25 mouse cellular contexts compared by ENCODE assay signal in the genomic region with DNA sequence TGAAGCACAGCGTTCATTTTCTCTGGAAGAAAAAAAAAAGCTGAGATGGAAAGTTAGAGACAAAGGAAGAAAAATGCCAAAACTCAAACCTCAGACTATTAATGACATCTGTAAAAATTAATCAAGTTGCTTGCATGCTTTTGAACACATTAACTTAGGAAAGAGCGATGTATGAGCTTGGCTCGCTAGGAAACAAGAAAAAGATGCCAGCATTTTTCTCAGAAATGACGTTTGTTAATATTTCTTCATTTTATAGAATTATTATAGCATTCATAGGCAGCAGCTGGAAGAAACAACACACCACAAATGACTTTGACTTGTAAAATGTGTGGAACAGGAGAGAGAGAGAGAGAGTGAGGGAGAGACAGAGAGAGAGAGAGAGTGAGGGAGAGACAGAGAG.
DNase-seq lines count a peak whose midpoint lies in the region; ATAC-seq and TF ChIP-seq lines count a peak whose summit lies in the region.
"Had no signal": no experiment of that assay in that cellular context is flagged by ENCODE, and none has a peak within 500 bp of the region (broad histone marks: within the 10 kb centered on the region; RNA-seq: fewer than 3 reads in every experiment).

No protein-coding gene starts in this region.

- no peaks in the 10 kb centered on the region for H3K9me3 ChIP-seq in lung, embryonic 15.5 days
- H3K9me3 ChIP-seq in embryonic facial prominence, embryonic 10.5 days = no peaks in the 10 kb centered on the region
- no peaks in the 10 kb centered on the region for H3K9me3 ChIP-seq in embryonic facial prominence, embryonic 13.5 days
- no peaks in the 10 kb centered on the region for H3K9me3 ChIP-seq in limb, embryonic 10.5 days (replicated peaks)
- no peaks in the 10 kb centered on the region for H3K9me3 ChIP-seq in heart, embryonic 10.5 days
- H3K9me3 ChIP-seq: forebrain, embryonic 10.5 days; forebrain, embryonic 13.5 days; G1E; intestine, embryonic 15.5 days had no signal

- 47% methylated on average over 4 of the region's 4 CpGs for WGBS in lung, embryonic 15.5 days
- WGBS in lung, adult 2 months = 66% methylated on average over 4 of the region's 4 CpGs
- 74% methylated on average over 4 of the region's 4 CpGs for WGBS in embryonic facial prominence, embryonic 10.5 days
- WGBS in embryonic facial prominence, embryonic 13.5 days = 34% methylated on average over 4 of the region's 4 CpGs
- WGBS in limb, embryonic 10.5 days = 81% methylated on average over 4 of the region's 4 CpGs
- 83% methylated on average over 4 of the region's 4 CpGs for WGBS in heart, embryonic 10.5 days

- DNase-seq in lung, adult 2 months = no peak
- DNase-seq in embryonic facial prominence, embryonic 10.5 days (ENCODE audit: low spot score) = no peak
- DNase-seq in limb, embryonic 10.5 days (ENCODE audit: low spot score) = no peak
- DNase-seq in left cerebral cortex, postnatal 4 days = no peak
- DNase-seq in heart, embryonic 10.5 days (ENCODE audit: low spot score) = no peak
- DNase-seq: adrenal gland, postnatal 14 days; B cell, adult 2 months; cerebellum, adult 11 months; cerebellum, adult 2 months; cerebellum, adult 9-11 months; cerebellum, postnatal 25 days; gastrocnemius, postnatal 36 days; heart, adult 2 months had no signal

- H3K27ac ChIP-seq in lung, embryonic 15.5 days = peak overlapping the region; percentile 20; the same call in 1 of the 2 replicates
- 0 out of 2 replicates have a peak overlapping the region, but pooled peaks have one; percentile 80 for H3K27ac ChIP-seq in embryonic facial prominence, embryonic 10.5 days (replicated peaks)
- H3K27ac ChIP-seq in embryonic facial prominence, embryonic 13.5 days = 0 out of 2 replicates have a peak overlapping the region, but pooled peaks have one; percentile 44
- peak overlapping the region; percentile 46; the same call in 1 of the 2 replicates for H3K27ac ChIP-seq in limb, embryonic 10.5 days
- no peak overlapping the region for H3K27ac ChIP-seq in heart, embryonic 10.5 days
- H3K27ac ChIP-seq: forebrain, embryonic 13.5 days; hindbrain, embryonic 13.5 days; intestine, embryonic 15.5 days had no signal

- no peak overlapping the region for H3K4me2 ChIP-seq in lung, embryonic 15.5 days
- H3K4me2 ChIP-seq in embryonic facial prominence, embryonic 13.5 days = no peak overlapping the region
- H3K4me2 ChIP-seq: forebrain, embryonic 13.5 days; heart, embryonic 11.5 days; hindbrain, embryonic 13.5 days; intestine, embryonic 15.5 days had no signal

- no peak for TF ChIP-seq POLR2A in lung, adult 2 months (IDR thresholded peaks at IDR 0.05; ENCODE audit: borderline replicate concordance, extremely low read depth, low read depth, low read length)

- no peak for ATAC-seq in lung, embryonic 15.5 days (ENCODE audit: borderline replicate concordance, extremely low read depth, low FRiP score, low TSS enrichment)
- no peak for ATAC-seq in embryonic facial prominence, embryonic 13.5 days (ENCODE audit: insufficient number of reproducible peaks, insufficient read depth, low FRiP score, low TSS enrichment, low read depth)
- ATAC-seq: forebrain, embryonic 13.5 days; forebrain, embryonic 16.5 days; hindbrain, embryonic 16.5 days; intestine, embryonic 15.5 days; Patski had no signal

- H3K27me3 ChIP-seq in lung, embryonic 15.5 days = no peaks in the 10 kb centered on the region
- no peaks in the 10 kb centered on the region for H3K27me3 ChIP-seq in embryonic facial prominence, embryonic 10.5 days (replicated peaks; ENCODE audit: low read depth, poor library complexity, severe bottlenecking)
- H3K27me3 ChIP-seq in embryonic facial prominence, embryonic 13.5 days = no peaks in the 10 kb centered on the region
- H3K27me3 ChIP-seq in limb, embryonic 10.5 days (ENCODE audit: low read depth, poor library complexity, severe bottlenecking) = no peaks in the 10 kb centered on the region
- H3K27me3 ChIP-seq in heart, embryonic 10.5 days (ENCODE audit: insufficient read depth, poor library complexity, severe bottlenecking) = no peaks in the 10 kb centered on the region
- H3K27me3 ChIP-seq: CH12.LX; hindbrain, embryonic 13.5 days; intestine, embryonic 15.5 days; Patski had no signal

- H3K4me1 ChIP-seq in lung, embryonic 15.5 days = peaks cover 27% of the 10 kb centered on the region
- H3K4me1 ChIP-seq in lung, adult 2 months (ENCODE audit: control insufficient read depth, insufficient read depth, low read length) = peaks cover 9% of the 10 kb centered on the region
- H3K4me1 ChIP-seq in embryonic facial prominence, embryonic 10.5 days = peaks cover 36% of the 10 kb centered on the region
- peaks cover 51% of the 10 kb centered on the region for H3K4me1 ChIP-seq in embryonic facial prominence, embryonic 13.5 days
- peaks cover 40% of the 10 kb centered on the region for H3K4me1 ChIP-seq in limb, embryonic 10.5 days
- H3K4me1 ChIP-seq in heart, embryonic 10.5 days = peaks cover 10% of the 10 kb centered on the region
- H3K4me1 ChIP-seq: forebrain, embryonic 13.5 days had no signal

- H3K4me3 ChIP-seq in lung, embryonic 15.5 days = no peak overlapping the region
- no peak overlapping the region for H3K4me3 ChIP-seq in lung, adult 2 months (replicated peaks; ENCODE audit: extremely low read depth, low read depth, low read length)
- H3K4me3 ChIP-seq in embryonic facial prominence, embryonic 10.5 days = no peak overlapping the region
- no peak overlapping the region for H3K4me3 ChIP-seq in embryonic facial prominence, embryonic 13.5 days
- H3K4me3 ChIP-seq in limb, embryonic 10.5 days = no peak overlapping the region
- no peak overlapping the region for H3K4me3 ChIP-seq in heart, embryonic 10.5 days
- H3K4me3 ChIP-seq: forebrain, embryonic 10.5 days; forebrain, embryonic 13.5 days; heart, adult 2 months; hindbrain, embryonic 13.5 days; intestine, embryonic 15.5 days had no signal

- H3K36me3 ChIP-seq in lung, embryonic 15.5 days = no peaks in the 10 kb centered on the region
- H3K36me3 ChIP-seq in embryonic facial prominence, embryonic 10.5 days (replicated peaks) = no peaks in the 10 kb centered on the region
- peaks cover 5% of the 10 kb centered on the region; the same call in 1 of the 2 replicates for H3K36me3 ChIP-seq in embryonic facial prominence, embryonic 13.5 days
- no peaks in the 10 kb centered on the region for H3K36me3 ChIP-seq in limb, embryonic 10.5 days
- H3K36me3 ChIP-seq in heart, embryonic 10.5 days = no peaks in the 10 kb centered on the region; the same call in 1 of the 2 replicates
- H3K36me3 ChIP-seq: forebrain, embryonic 10.5 days; G1E; hindbrain, embryonic 13.5 days; intestine, embryonic 15.5 days had no signal

- intact Hi-C loops in left cerebral cortex, postnatal 4 days (cut with DNase I) = no loop called here

- no peak for TF ChIP-seq CTCF in lung, adult 2 months (IDR thresholded peaks at IDR 0.05; ENCODE audit: insufficient read depth, low read length)

- no peak overlapping the region for H3K9ac ChIP-seq in lung, embryonic 15.5 days
- H3K9ac ChIP-seq in embryonic facial prominence, embryonic 13.5 days = no peak overlapping the region
- H3K9ac ChIP-seq: forebrain, embryonic 13.5 days; hindbrain, embryonic 13.5 days; intestine, embryonic 15.5 days had no signal
